Comparison of ENCODE assay signal across 16 mouse cellular contexts in the genomic region with DNA sequence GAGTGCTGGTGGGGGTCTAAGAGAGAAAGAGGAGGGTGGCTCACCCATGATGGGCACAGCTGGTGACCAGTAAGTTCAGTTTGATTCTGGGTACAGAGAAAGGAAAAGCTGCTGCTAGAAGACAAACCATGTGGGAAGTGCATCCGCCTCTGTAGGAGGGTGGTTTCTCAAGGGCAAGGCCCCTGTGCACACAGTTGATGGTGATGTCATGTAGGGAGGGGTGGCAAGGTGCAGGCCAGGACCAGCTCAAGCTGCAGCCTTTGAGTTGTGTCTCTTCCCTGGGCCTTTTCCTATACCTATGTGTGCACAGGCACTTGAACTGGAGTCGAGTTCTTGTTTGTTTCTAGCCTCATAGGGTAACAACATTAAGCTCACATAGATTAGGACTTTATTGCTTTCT. TPM values are rescaled to one million over a fixed set of nuclear protein-coding genes. Genes with fewer than 3 reads are reported as not detected.
"Had no signal": no experiment of that assay in that cellular context is flagged by ENCODE, and none has a peak within 500 bp of the region (broad histone marks: within the 10 kb centered on the region; RNA-seq: fewer than 3 reads in every experiment).

No protein-coding gene starts in this region.

- ATAC-seq: liver, postnatal 0 days; lung, postnatal 0 days; midbrain, embryonic 15.5 days had no signal

- DNase-seq: kidney, postnatal 14 days; kidney, postnatal 4 days; left cerebral cortex, postnatal 4 days; liver, postnatal 0 days; lung, embryonic 14.5 days; retina, postnatal 1 day; right cerebral cortex, postnatal 25 days; spleen, adult 18-20 months; thymus, adult 18-20 months; thymus, postnatal 36 days had no signal

RNA-seq across cellular contexts. Expression of gene Ptpn5, which starts 38.5 kb away (rescaled TPM):
- total RNA-seq: megakaryocyte, adult 5-6 weeks; neutrophil, adult 5-6 weeks had no signal
- polyA plus RNA-seq: liver, embryonic 14.5 days; liver, postnatal 0 days; macrophage had no signal
